Mouse (Mus musculus) kidney, embryonic 16.5 days (tissue): ENCODE measurements at regions not wholly inside any gene's neighbourhood (a gene's known extent, or its start where the extent isn't known, plus 50 kb on each side); places are given as distances from the start of the nearest gene placed in this dataset.

Source experiments
- ATAC-seq: fragments of 200-750 bp; cut with Nextera tagmentation; 2 replicates; pipeline ENCODE4 v1.8.0; 2017; ENCODE audit warnings: moderate TSS enrichment; ENCODE audit not compliant: low FRiP score, low TSS enrichment
- H3K27ac ChIP-seq: fragments of 300-500 bp; sonication (generic); 2 replicates; pipeline ENCODE4 v1.5.1; 2014; ENCODE audit warnings: low read length
- H3K27me3 ChIP-seq: fragments of 300-500 bp; sonication (generic); 2 replicates; pipeline ENCODE4 v1.6.1; 2014; ENCODE audit warnings: low read length, control low read depth, mixed read lengths; ENCODE audit not compliant: insufficient read depth
- H3K36me3 ChIP-seq: fragments of 300-500 bp; sonication (generic); 2 replicates; pipeline ENCODE4 v1.6.1; 2014; ENCODE audit warnings: low read length, control low read depth, mixed read lengths; ENCODE audit not compliant: insufficient read depth
- H3K4me1 ChIP-seq: fragments of 300-500 bp; sonication (generic); 2 replicates; pipeline ENCODE4 v1.6.1; 2014; ENCODE audit warnings: low read length, control low read depth, mixed read lengths; ENCODE audit not compliant: insufficient read depth
- H3K4me2 ChIP-seq: fragments of 300-500 bp; sonication (generic); replicated peaks from 2 replicates; pipeline ENCODE4 v1.6.1; 2014; ENCODE audit warnings: low read depth, low read length
- H3K4me3 ChIP-seq: fragments of 300-500 bp; sonication (generic); 2 replicates; pipeline ENCODE4 v1.5.1; 2014; ENCODE audit warnings: mild to moderate bottlenecking, low read length
- H3K9ac ChIP-seq: fragments of 300-500 bp; sonication (generic); replicated peaks from 2 replicates; pipeline ENCODE4 v1.6.1; 2014; ENCODE audit warnings: low read length
- H3K9me3 ChIP-seq: fragments of 300-500 bp; sonication (generic); 2 replicates; pipeline ENCODE4 v1.6.1; 2016; ENCODE audit warnings: low read length, control low read depth
- WGBS: fragments of 180-500 bp; shearing (Covaris S2); extraction: QIAGEN DNeasy Blood & Tissue Kit; methylation state at CpG from one replicate; pipeline ENCODE4 v1.1.7; 2014; 5-methylcytosine and 5-hydroxymethylcytosine counted together

- Histone ChIP-seq H3K27ac (no peak overlapping the region), H3K9ac (no peak overlapping the region), H3K4me3 (no peak overlapping the region), H3K36me3 (no peaks in the 10 kb centered on the region), H3K4me2 (no peak overlapping the region), H3K27me3 (no peaks in the 10 kb centered on the region), H3K4me1 (peaks cover 6% of the 10 kb centered on the region; the same call in 1 of the 2 replicates), H3K9me3 (no peaks in the 10 kb centered on the region)
- ATAC-seq = no peak
- 88% methylated on average over 1 of the region's 1 CpGs for WGBS
These were observed 182.5 kb downstream of the Mtx2 start for GRCm38 (mm10) chr2:75008116-75008515.

GRCm38 (mm10) chr2:75010647-75011046 lies 185.0 kb downstream of the Mtx2 start:
- H3K4me2 ChIP-seq = no peak overlapping the region
- no peak overlapping the region for H3K27ac ChIP-seq
- ATAC-seq = no peak
- no peaks in the 10 kb centered on the region for H3K27me3 ChIP-seq
- H3K9me3 ChIP-seq = no peaks in the 10 kb centered on the region
- no peak overlapping the region for H3K4me3 ChIP-seq
- H3K36me3 ChIP-seq = no peaks in the 10 kb centered on the region
- H3K4me1 ChIP-seq = peaks cover 6% of the 10 kb centered on the region; the same call in 1 of the 2 replicates
- 31% methylated on average over 7 of the region's 7 CpGs for WGBS
- no peak overlapping the region for H3K9ac ChIP-seq

GRCm38 (mm10) chr2:75012046-75012445 lies 186.4 kb downstream of the Mtx2 start:
- H3K9ac ChIP-seq = no peak overlapping the region
- H3K4me3 ChIP-seq = no peak overlapping the region
- WGBS = 36% methylated on average over 8 of the region's 8 CpGs
- peak overlapping the region; percentile 14 for H3K4me2 ChIP-seq
- H3K27ac ChIP-seq = no peak overlapping the region
- H3K9me3 ChIP-seq = no peaks in the 10 kb centered on the region
- no peak for ATAC-seq
- peaks cover 2% of the 10 kb centered on the region; the same call in 1 of the 2 replicates for H3K4me1 ChIP-seq
- H3K27me3 ChIP-seq = no peaks in the 10 kb centered on the region
- H3K36me3 ChIP-seq = no peaks in the 10 kb centered on the region

- no peaks in the 10 kb centered on the region for H3K9me3 ChIP-seq
- 51% methylated on average over 16 of the region's 16 CpGs for WGBS
- no peaks in the 10 kb centered on the region for H3K27me3 ChIP-seq
- H3K36me3 ChIP-seq = no peaks in the 10 kb centered on the region
- no peak overlapping the region for H3K27ac ChIP-seq
- no peak overlapping the region for H3K4me2 ChIP-seq
- H3K4me3 ChIP-seq = no peak overlapping the region
- no peak overlapping the region for H3K9ac ChIP-seq
- H3K4me1 ChIP-seq = peaks cover 2% of the 10 kb centered on the region; the same call in 1 of the 2 replicates
- no peak for ATAC-seq
These were observed 189.6 kb downstream of the Mtx2 start for GRCm38 (mm10) chr2:75014994-75015728.

- Histone ChIP-seq H3K9ac (no peak overlapping the region), H3K4me3 (no peak overlapping the region), H3K27ac (no peak overlapping the region), H3K27me3 (no peaks in the 10 kb centered on the region), H3K9me3 (no peaks in the 10 kb centered on the region), H3K36me3 (no peaks in the 10 kb centered on the region), H3K4me2 (no peak overlapping the region), H3K4me1 (no peaks in the 10 kb centered on the region)
- WGBS = 77% methylated on average over 7 of the region's 7 CpGs
- no peak for ATAC-seq
These were observed 193.9 kb downstream of the Mtx2 start for GRCm38 (mm10) chr2:75019459-75019858.

- peak; percentile 63; the same call in 1 of the 2 replicates for ATAC-seq
- WGBS = 21% methylated on average over 7 of the region's 7 CpGs
- H3K27ac ChIP-seq = no peak overlapping the region
These were observed 196.0 kb downstream of the Mtx2 start for GRCm38 (mm10) chr2:75021639-75022038.

GRCm38 (mm10) chr2:75028151-75028550 lies 202.5 kb downstream of the Mtx2 start:
- Histone ChIP-seq H3K36me3 (no peaks in the 10 kb centered on the region), H3K9me3 (no peaks in the 10 kb centered on the region), H3K4me2 (no peak overlapping the region), H3K4me3 (no peak overlapping the region), H3K27ac (no peak overlapping the region), H3K27me3 (no peaks in the 10 kb centered on the region), H3K9ac (no peak overlapping the region), H3K4me1 (0 out of 2 replicates have a peak, but pooled peaks cover 3% of the 10 kb centered on the region)
- WGBS = 79% methylated on average over 10 of the region's 10 CpGs
- ATAC-seq = no peak

More at GRCm38 (mm10) chr2:75021639-75022038, 196.0 kb downstream of the Mtx2 start:
- H3K9ac ChIP-seq = no peak overlapping the region
- H3K4me3 ChIP-seq = no peak overlapping the region
- no peaks in the 10 kb centered on the region for H3K27me3 ChIP-seq
- H3K4me1 ChIP-seq = no peaks in the 10 kb centered on the region
- no peak overlapping the region for H3K4me2 ChIP-seq
- H3K36me3 ChIP-seq = no peaks in the 10 kb centered on the region
- no peaks in the 10 kb centered on the region for H3K9me3 ChIP-seq

- H3K4me2 ChIP-seq = 0 out of 2 replicates have a peak overlapping the region, but pooled peaks have one; percentile 6
- peak; percentile 70; the same call in 1 of the 2 replicates for ATAC-seq
- 25% methylated on average over 8 of the region's 8 CpGs for WGBS
These were observed 203.6 kb downstream of the Mtx2 start for GRCm38 (mm10) chr2:75029089-75029693.

GRCm38 (mm10) chr2:75034708-75035107 lies 209.1 kb downstream of the Mtx2 start:
- WGBS = 65% methylated on average over 3 of the region's 3 CpGs
- Histone ChIP-seq H3K27me3 (no peaks in the 10 kb centered on the region), H3K27ac (no peak overlapping the region), H3K36me3 (no peaks in the 10 kb centered on the region), H3K4me3 (no peak overlapping the region), H3K9me3 (no peaks in the 10 kb centered on the region), H3K4me1 (no peaks in the 10 kb centered on the region), H3K4me2 (no peak overlapping the region), H3K9ac (no peak overlapping the region)
- no peak for ATAC-seq

More at GRCm38 (mm10) chr2:75029089-75029693, 203.6 kb downstream of the Mtx2 start:
- Histone ChIP-seq H3K36me3 (no peaks in the 10 kb centered on the region), H3K27me3 (no peaks in the 10 kb centered on the region), H3K4me3 (no peak overlapping the region), H3K9ac (no peak overlapping the region), H3K4me1 (0 out of 2 replicates have a peak, but pooled peaks cover 3% of the 10 kb centered on the region), H3K9me3 (no peaks in the 10 kb centered on the region), H3K27ac (no peak overlapping the region)

- H3K4me3 ChIP-seq = no peak overlapping the region
- no peak overlapping the region for H3K9ac ChIP-seq
- H3K4me1 ChIP-seq = no peaks in the 10 kb centered on the region
- no peak overlapping the region for H3K27ac ChIP-seq
- no peak overlapping the region for H3K4me2 ChIP-seq
- WGBS = 35% methylated on average over 3 of the region's 3 CpGs
- H3K9me3 ChIP-seq = no peaks in the 10 kb centered on the region
- no peaks in the 10 kb centered on the region for H3K36me3 ChIP-seq
- no peak for ATAC-seq
- H3K27me3 ChIP-seq = no peaks in the 10 kb centered on the region
These were observed 213.5 kb downstream of the Mtx2 start for GRCm38 (mm10) chr2:75039066-75039465.
